Mouse (Mus musculus) heart, postnatal 0 days (tissue): ENCODE measurements around the gene 4930564D02Rik. TPM values are rescaled to one million over a fixed set of nuclear protein-coding genes. Genes with fewer than 3 reads are reported as not detected.

Experiments
- ATAC-seq: fragments of 200-750 bp; cut with Nextera tagmentation; 2 replicates; pipeline ENCODE4 v1.8.0; 2017; ENCODE audit warnings: low read depth, moderate number of reproducible peaks, moderate library complexity; ENCODE audit not compliant: insufficient read depth
- DNase-seq: peaks from one replicate; pipeline ENCODE4 v3.0.0-alpha.2; 2016; ENCODE audit warnings: low spot score
- H3K27ac ChIP-seq: fragments of 300-500 bp; sonication (generic); 2 replicates; pipeline ENCODE4 v1.5.1; 2014; ENCODE audit warnings: low read depth, mild to moderate bottlenecking
- H3K27me3 ChIP-seq: fragments of 300-500 bp; sonication (generic); 2 replicates; pipeline ENCODE4 v1.6.1; 2014; ENCODE audit warnings: low read length, mixed read lengths; ENCODE audit not compliant: control insufficient read depth, insufficient read depth
- H3K36me3 ChIP-seq: fragments of 300-500 bp; sonication (generic); replicated peaks from 2 replicates; pipeline ENCODE4 v1.6.1; 2014; ENCODE audit warnings: low read length, mixed read lengths; ENCODE audit not compliant: control insufficient read depth, insufficient read depth
- H3K4me1 ChIP-seq: fragments of 300-500 bp; sonication (generic); 2 replicates; pipeline ENCODE4 v1.6.1; 2014; ENCODE audit warnings: antibody characterized with exemption; ENCODE audit not compliant: control insufficient read depth, insufficient read depth
- H3K4me2 ChIP-seq: fragments of 300-500 bp; sonication (generic); 2 replicates; pipeline ENCODE4 v1.6.1; 2014; ENCODE audit warnings: low read depth, mild to moderate bottlenecking, low read length, moderate library complexity
- H3K4me3 ChIP-seq: fragments of 300-500 bp; sonication (generic); 2 replicates; pipeline ENCODE4 v1.5.1; 2014; ENCODE audit warnings: low read depth, low read length
- H3K9ac ChIP-seq: fragments of 300-500 bp; sonication (generic); replicated peaks from 2 replicates; pipeline ENCODE4 v1.6.1; 2014; ENCODE audit warnings: low read depth, low read length, mixed read lengths
- H3K9me3 ChIP-seq: fragments of 300-500 bp; sonication (generic); replicated peaks from 2 replicates; pipeline ENCODE4 v1.6.1; 2016; ENCODE audit warnings: low read length; ENCODE audit not compliant: control insufficient read depth
- CTCF ChIP-seq: IDR thresholded peaks from 2 replicates; pipeline ENCODE4 v1.5.1; 2016; ENCODE audit warnings: antibody characterized with exemption, control low read depth, low read depth
- EP300 ChIP-seq: IDR thresholded peaks from 2 replicates; pipeline ENCODE4 v1.6.1; 2016; ENCODE audit warnings: antibody characterized with exemption, low read depth
- WGBS: fragments of 180-500 bp; shearing (Covaris S2); extraction: QIAGEN DNeasy Blood & Tissue Kit; methylation state at CpG from one replicate; pipeline ENCODE4 v1.1.7; 2014; 5-methylcytosine and 5-hydroxymethylcytosine counted together
- polyA plus RNA-seq: library from polyadenylated mRNA; unstranded; fragments of >200 nt; fragmentation: Nextera tagmentation; extraction: Ambion mirVana; gene quantifications from 2 replicates; pipeline ENCODE4 v1.2.1, GENCODE M21; 2015
- total RNA-seq: library from RNA; depleted of rRNA; stranded (reverse); fragments of >200 nt; gene quantifications from 2 replicates; pipeline ENCODE4 v1.2.3, GENCODE M21; 2014; ENCODE audit warnings: low replicate concordance

Gene 4930564D02Rik
- total and polyA plus RNA-seq, 2 experiments from 2014 or later = not detected

DNA sequence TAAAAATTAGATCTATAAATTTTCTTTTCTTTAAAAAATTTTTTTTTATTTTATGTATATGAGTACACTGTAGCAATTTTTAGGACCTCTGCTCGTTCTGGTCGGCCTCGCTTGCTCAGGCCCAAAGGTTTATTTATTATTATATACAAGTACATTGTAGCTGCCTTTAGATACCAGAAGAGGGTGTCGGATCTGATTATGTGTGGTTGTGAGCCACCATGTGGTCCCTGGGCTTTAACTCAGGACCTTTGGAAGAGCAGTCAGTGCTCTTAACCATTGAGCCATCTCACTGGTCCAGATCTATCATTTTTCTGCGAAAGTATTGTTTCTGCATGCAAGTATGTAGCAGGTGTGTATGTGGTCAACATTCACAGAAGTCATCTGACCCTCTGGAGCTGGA is 4.6 kb downstream of the 4930564D02Rik start:
- ATAC-seq = no peak
- WGBS = 86% methylated on average over 5 of the region's 5 CpGs

DNA sequence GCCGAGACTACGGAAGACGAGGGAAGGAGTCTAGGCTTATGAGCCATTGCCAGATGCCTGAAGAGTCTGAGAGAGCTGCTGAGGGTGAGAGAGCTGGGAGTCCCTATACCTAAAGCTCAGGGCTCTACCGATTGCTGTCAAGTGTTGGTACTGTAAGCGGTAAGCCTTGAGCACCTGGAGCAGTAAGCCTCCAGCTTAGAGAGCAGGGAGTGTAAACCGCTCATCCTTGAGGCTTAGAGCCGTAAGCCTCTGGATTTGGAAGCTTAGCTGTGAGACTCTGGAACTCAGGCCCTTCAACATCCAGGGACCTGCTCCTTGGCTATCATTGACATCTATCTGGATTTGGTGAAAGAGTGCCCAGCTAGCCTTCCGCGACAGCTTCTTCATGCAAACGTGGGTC is 5.9 kb downstream of the 4930564D02Rik start:
- H3K4me1 ChIP-seq = 0 out of 2 replicates have a peak, but pooled peaks cover 3% of the 10 kb centered on the region
- H3K9ac ChIP-seq = no peak overlapping the region
- no peaks in the 10 kb centered on the region for H3K36me3 ChIP-seq
- no peaks in the 10 kb centered on the region for H3K27me3 ChIP-seq
- H3K9me3 ChIP-seq = no peaks in the 10 kb centered on the region
- H3K4me3 ChIP-seq = no peak overlapping the region
- 82% methylated on average over 10 of the region's 10 CpGs for WGBS
- TF ChIP-seq EP300 (no peak), CTCF (no peak)
- ATAC-seq (no peak), DNase-seq (no peak)
- no peak overlapping the region for H3K27ac ChIP-seq
- no peak overlapping the region for H3K4me2 ChIP-seq

More for the DNA sequence above, 4.6 kb downstream of the 4930564D02Rik start:
- H3K4me1 ChIP-seq = 0 out of 2 replicates have a peak, but pooled peaks cover 3% of the 10 kb centered on the region
- H3K4me3 ChIP-seq = no peak overlapping the region
- no peak for DNase-seq
- H3K9me3 ChIP-seq = no peaks in the 10 kb centered on the region
- no peak for TF ChIP-seq CTCF
- TF ChIP-seq EP300 = no peak
- H3K27ac ChIP-seq = no peak overlapping the region
- no peaks in the 10 kb centered on the region for H3K36me3 ChIP-seq
- no peak overlapping the region for H3K4me2 ChIP-seq
- H3K9ac ChIP-seq = no peak overlapping the region
- no peaks in the 10 kb centered on the region for H3K27me3 ChIP-seq

- Histone ChIP-seq H3K27me3 (no peaks in the 10 kb centered on the region), H3K9ac (no peak overlapping the region), H3K4me3 (no peak overlapping the region), H3K27ac (no peak overlapping the region), H3K4me2 (no peak overlapping the region), H3K9me3 (no peaks in the 10 kb centered on the region), H3K36me3 (no peaks in the 10 kb centered on the region), H3K4me1 (0 out of 2 replicates have a peak, but pooled peaks cover 3% of the 10 kb centered on the region)
- TF ChIP-seq EP300 (no peak), CTCF (no peak)
- WGBS = 85% methylated on average over 5 of the region's 5 CpGs
- no peak for ATAC-seq
- DNase-seq = no peak
Observed at GRCm38 (mm10) chr3:105075796-105076195, 9.2 kb downstream of the 4930564D02Rik start.

GRCm38 (mm10) chr3:105078231-105078826 is 11.7 kb downstream of the 4930564D02Rik start:
- ATAC-seq (peak; percentile 95), DNase-seq (peak; percentile 86)
- TF ChIP-seq EP300 (no peak), CTCF (peak; percentile 97)
- Histone ChIP-seq H3K9ac (no peak overlapping the region), H3K27me3 (no peaks in the 10 kb centered on the region), H3K36me3 (no peaks in the 10 kb centered on the region), H3K27ac (no peak overlapping the region), H3K4me1 (no peaks in the 10 kb centered on the region), H3K4me3 (no peak overlapping the region), H3K4me2 (no peak overlapping the region), H3K9me3 (no peaks in the 10 kb centered on the region)
- 22% methylated on average over 7 of the region's 7 CpGs for WGBS

DNA sequence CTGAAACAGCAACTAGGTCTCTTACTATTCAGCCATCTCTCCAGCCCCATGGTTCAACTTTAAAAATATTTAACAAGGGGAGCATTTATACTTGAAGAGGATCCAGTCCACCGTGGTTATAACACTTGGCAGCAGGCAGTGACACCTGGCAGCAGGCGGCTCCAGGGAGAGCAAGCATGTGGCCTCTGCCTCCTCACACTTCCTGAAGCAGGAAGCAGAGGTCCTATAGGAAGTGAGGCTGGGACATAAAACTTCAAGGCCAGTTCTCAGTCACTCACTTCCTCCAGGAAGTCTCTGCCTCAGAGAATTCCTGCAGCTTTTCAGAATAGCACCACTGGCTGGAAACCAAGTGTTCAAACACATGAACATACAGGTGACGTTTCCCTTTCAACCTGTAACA is 20.7 kb downstream of the 4930564D02Rik start:
- peak; percentile 32 for DNase-seq
- no peaks in the 10 kb centered on the region for H3K9me3 ChIP-seq
- no peak overlapping the region for H3K4me3 ChIP-seq
- H3K27me3 ChIP-seq = no peaks in the 10 kb centered on the region
- H3K36me3 ChIP-seq = no peaks in the 10 kb centered on the region
- no peak overlapping the region for H3K27ac ChIP-seq
- ATAC-seq = no peak
- H3K4me2 ChIP-seq = no peak overlapping the region
- TF ChIP-seq EP300 (peak; percentile 55; the same call in 1 of the 2 replicates), CTCF (no peak)
- no peak overlapping the region for H3K9ac ChIP-seq
- H3K4me1 ChIP-seq = no peaks in the 10 kb centered on the region
- 41% methylated on average over 3 of the region's 3 CpGs for WGBS

GRCm38 (mm10) chr3:105088638-105089037 is 22.0 kb downstream of the 4930564D02Rik start:
- H3K27ac ChIP-seq = no peak overlapping the region
- 76% methylated on average over 2 of the region's 2 CpGs for WGBS
- no peak overlapping the region for H3K4me2 ChIP-seq
- H3K36me3 ChIP-seq = no peaks in the 10 kb centered on the region
- no peaks in the 10 kb centered on the region for H3K4me1 ChIP-seq
- no peaks in the 10 kb centered on the region for H3K9me3 ChIP-seq
- no peak overlapping the region for H3K9ac ChIP-seq
- no peaks in the 10 kb centered on the region for H3K27me3 ChIP-seq
- H3K4me3 ChIP-seq = no peak overlapping the region
- ATAC-seq (no peak), DNase-seq (no peak)
- TF ChIP-seq CTCF (no peak), EP300 (no peak)
